Mouse (Mus musculus): ENCODE results near the gene Rab3d. TPM values are rescaled to one million over a fixed set of nuclear protein-coding genes. Genes with fewer than 3 reads are reported as not detected.

The Rab3d gene
- polyA plus RNA-seq, 1 experiment from 2014 or later: 25.9 TPM

Other genes starting within 250 kb of the Rab3d start
- 13.8 and 16.1 TPM in 2 replicates for gene Ldlr, start 194.7 kb downstream of the Rab3d start, polyA plus RNA-seq (2015; fragmentation: Nextera tagmentation; extraction: Ambion mirVana)
- 17.5 and 21.0 TPM in 2 replicates for gene Spc24, start 157.9 kb downstream of the Rab3d start, polyA plus RNA-seq (2015; fragmentation: Nextera tagmentation; extraction: Ambion mirVana)
- 5.3 and 5.9 TPM in 2 replicates for gene Kank2, start 119.4 kb downstream of the Rab3d start, polyA plus RNA-seq (2015; fragmentation: Nextera tagmentation; extraction: Ambion mirVana)
- 0.46 and 0.72 TPM in 2 replicates for gene Angptl8, start 82.7 kb downstream of the Rab3d start, polyA plus RNA-seq (2015; fragmentation: Nextera tagmentation; extraction: Ambion mirVana)
- 21.3 and 22.8 TPM in 2 replicates for gene Dock6, start 65.6 kb downstream of the Rab3d start, polyA plus RNA-seq (2015; fragmentation: Nextera tagmentation; extraction: Ambion mirVana)
- 7.6 and 8.3 TPM in 2 replicates for gene Ccdc159, start 9.3 kb upstream of the Rab3d start, polyA plus RNA-seq (2015; fragmentation: Nextera tagmentation; extraction: Ambion mirVana)
- gene Tmem205, start 9.4 kb upstream of the Rab3d start, polyA plus RNA-seq (2015; fragmentation: Nextera tagmentation; extraction: Ambion mirVana): 41.7 and 47.4 TPM in 2 replicates
- gene Plppr2, start 18.8 kb upstream of the Rab3d start, polyA plus RNA-seq (2015; fragmentation: Nextera tagmentation; extraction: Ambion mirVana): 69.5 and 73.1 TPM in 2 replicates
- 8.8 and 10.7 TPM in 2 replicates for gene Swsap1, start 37.6 kb upstream of the Rab3d start, polyA plus RNA-seq (2015; fragmentation: Nextera tagmentation; extraction: Ambion mirVana)
- gene Epor, start 45.3 kb upstream of the Rab3d start, polyA plus RNA-seq (2015; fragmentation: Nextera tagmentation; extraction: Ambion mirVana): 2.1 and 2.8 TPM in 2 replicates
- gene Rgl3, start 71.3 kb upstream of the Rab3d start, polyA plus RNA-seq (2015; fragmentation: Nextera tagmentation; extraction: Ambion mirVana): 1.7 and 1.9 TPM in 2 replicates
- 3.2 and 3.8 TPM in 2 replicates for gene Ccdc151, start 84.4 kb upstream of the Rab3d start, polyA plus RNA-seq (2015; fragmentation: Nextera tagmentation; extraction: Ambion mirVana)
- gene Prkcsh, start 84.6 kb upstream of the Rab3d start, polyA plus RNA-seq (2015; fragmentation: Nextera tagmentation; extraction: Ambion mirVana): 101 and 108 TPM in 2 replicates
- gene Elavl3, start 133.8 kb upstream of the Rab3d start, polyA plus RNA-seq (2015; fragmentation: Nextera tagmentation; extraction: Ambion mirVana): 82.7 and 86.9 TPM in 2 replicates
- gene Gm49318, start 153.1 kb upstream of the Rab3d start, polyA plus RNA-seq (2015; fragmentation: Nextera tagmentation; extraction: Ambion mirVana): not detected in 2 replicates
- gene Zfp653, start 153.2 kb upstream of the Rab3d start, polyA plus RNA-seq (2015; fragmentation: Nextera tagmentation; extraction: Ambion mirVana): 16.5 and 16.6 TPM in 2 replicates
- gene Ecsit, start 167.2 kb upstream of the Rab3d start, polyA plus RNA-seq (2015; fragmentation: Nextera tagmentation; extraction: Ambion mirVana): 47.9 and 57.8 TPM in 2 replicates
- 2.6 and 2.9 TPM in 2 replicates for gene Cnn1, start 181.0 kb upstream of the Rab3d start, polyA plus RNA-seq (2015; fragmentation: Nextera tagmentation; extraction: Ambion mirVana)
- 170 and 172 TPM in 2 replicates for gene Elof1, start 199.0 kb upstream of the Rab3d start, polyA plus RNA-seq (2015; fragmentation: Nextera tagmentation; extraction: Ambion mirVana)
- 1.4 and 1.6 TPM in 2 replicates for gene Acp5, start 217.5 kb upstream of the Rab3d start, polyA plus RNA-seq (2015; fragmentation: Nextera tagmentation; extraction: Ambion mirVana)
- 83.8 and 86.9 TPM in 2 replicates for gene Pigyl, start 238.7 kb upstream of the Rab3d start, polyA plus RNA-seq (2015; fragmentation: Nextera tagmentation; extraction: Ambion mirVana)

Measured in neural tube, embryonic 13.5 days (tissue).